Mouse (Mus musculus) ES-Bruce4 (cell line): ENCODE results near the gene Hist2h2ab.

Experiments used
- CTCF ChIP-seq: IDR thresholded peaks from one replicate; pipeline ENCODE4 v1.8.1; 2011; ENCODE audit warnings: low read depth, low read length
- EP300 ChIP-seq: IDR thresholded peaks from 2 replicates; pipeline ENCODE4 v1.6.1; 2011; ENCODE audit warnings: low read depth, low read length; ENCODE audit not compliant: insufficient read depth
- POLR2A ChIP-seq: IDR thresholded peaks from one replicate; pipeline ENCODE4 v1.8.1; 2011; ENCODE audit warnings: low read length; ENCODE audit not compliant: insufficient read depth

GRCm38 (mm10) chr3:96181510-96182381 is 37.9 kb upstream of the Hist2h2ab start:
- no peak for TF ChIP-seq EP300
- no peak for TF ChIP-seq CTCF
- TF ChIP-seq POLR2A: no peak
